Mouse (Mus musculus): ENCODE measurements at regions not wholly inside any gene's neighbourhood (a gene's known extent, or its start where the extent isn't known, plus 50 kb on each side); places are given as distances from the start of the nearest gene placed in this dataset.

DNA sequence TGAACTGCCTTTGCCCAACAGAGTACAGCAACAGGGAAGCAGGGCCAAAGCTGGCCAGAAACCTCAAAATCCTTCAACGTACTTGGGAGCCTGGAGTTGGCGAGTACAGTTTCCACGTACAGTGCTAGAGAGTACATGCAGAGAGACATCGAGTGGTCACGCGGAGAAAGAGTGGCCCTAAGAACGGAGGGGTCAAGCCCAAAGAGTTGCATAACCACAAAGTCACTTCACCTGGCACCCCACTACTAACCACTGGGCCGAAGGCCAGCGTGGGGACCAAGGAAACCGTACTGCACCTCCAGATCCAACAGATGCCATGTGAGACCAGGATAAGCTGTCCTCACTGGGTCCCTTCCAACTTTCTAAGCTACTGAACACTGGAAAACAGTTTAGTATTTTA, 56.2 kb upstream of the Ephb1 start:
- TF ChIP-seq CTCF (IDR thresholded peaks at IDR 0.05; ENCODE audit: low read depth, low read length) (no peak), EP300 (IDR thresholded peaks at IDR 0.05; ENCODE audit: insufficient read depth, low read depth, low read length) (no peak), POLR2A (IDR thresholded peaks at IDR 0.05; ENCODE audit: insufficient read depth, low read length) (no peak)

Measured in ES-Bruce4 (cell line).